Mouse (Mus musculus) retina, embryonic 14.5 days (tissue): ENCODE measurements around the gene Ctso.

Source experiments
- DNase-seq: peaks from one replicate; pipeline ENCODE4 v3.0.0-alpha.2; 2015; ENCODE audit warnings: low spot score

Gene Ctso

GRCm38 (mm10) chr3:81951785-81952184 is 19.4 kb downstream of the Ctso start:
- no peak for DNase-seq

DNA sequence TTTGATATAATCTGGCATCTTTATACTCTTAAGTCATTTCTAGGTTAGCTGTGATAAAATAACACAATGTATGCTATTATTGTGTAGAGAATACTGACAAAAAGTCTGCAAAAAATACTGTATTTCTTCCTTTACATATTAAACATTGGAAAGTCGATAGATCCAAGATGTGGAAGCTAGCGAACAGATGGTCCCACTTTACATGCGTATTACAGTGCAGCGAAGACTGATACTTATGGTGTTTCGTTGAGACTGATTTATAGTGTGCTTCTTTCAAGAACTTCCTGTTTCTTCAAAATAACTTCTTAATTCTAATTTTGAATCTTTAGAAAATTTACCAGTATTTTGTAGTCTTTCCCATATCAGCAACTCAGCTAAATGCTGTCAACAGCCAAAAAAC is 25.1 kb downstream of the Ctso start:
- no peak for DNase-seq

DNA sequence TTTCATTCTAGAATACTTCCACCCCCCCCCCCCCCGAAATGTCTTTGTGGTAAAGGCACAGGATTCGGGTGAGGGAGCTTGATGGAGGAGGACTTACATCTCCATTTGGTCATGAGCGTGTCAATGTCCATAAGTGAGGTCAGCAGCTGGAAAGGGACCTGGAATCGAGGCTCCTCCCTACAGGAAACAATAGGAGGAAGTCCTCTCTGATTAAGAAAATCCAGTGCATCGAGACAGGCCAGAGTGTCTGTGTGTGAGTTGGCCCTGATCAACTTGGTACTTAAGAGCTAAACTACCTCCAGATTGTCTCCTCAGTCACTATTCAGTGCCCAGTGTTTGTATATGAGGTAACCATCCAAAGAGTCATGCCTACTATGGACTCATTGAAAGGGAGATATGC is 28.9 kb downstream of the Ctso start:
- no peak for DNase-seq

DNA sequence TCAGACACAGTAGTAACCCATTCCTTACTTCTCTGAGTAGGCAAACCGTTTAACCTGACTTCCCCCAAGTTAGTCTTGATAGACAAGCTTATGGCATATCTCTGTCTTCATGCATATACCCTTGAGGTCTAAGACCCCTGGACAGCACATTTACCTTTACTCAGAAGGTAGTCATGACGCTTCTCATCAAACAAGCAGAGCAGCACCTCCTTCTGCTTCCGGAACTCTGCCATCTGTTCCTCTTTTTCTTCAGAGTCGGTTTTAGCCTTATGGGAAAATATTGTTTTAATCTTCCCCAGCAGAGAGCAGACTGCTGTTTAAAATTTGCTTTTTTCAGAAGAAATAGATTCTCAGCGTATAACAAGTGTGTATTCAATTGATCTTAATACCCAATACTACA is 31.4 kb downstream of the Ctso start:
- no peak for DNase-seq

GRCm38 (mm10) chr3:81964596-81964995 is 32.2 kb downstream of the Ctso start:
- no peak for DNase-seq

DNA sequence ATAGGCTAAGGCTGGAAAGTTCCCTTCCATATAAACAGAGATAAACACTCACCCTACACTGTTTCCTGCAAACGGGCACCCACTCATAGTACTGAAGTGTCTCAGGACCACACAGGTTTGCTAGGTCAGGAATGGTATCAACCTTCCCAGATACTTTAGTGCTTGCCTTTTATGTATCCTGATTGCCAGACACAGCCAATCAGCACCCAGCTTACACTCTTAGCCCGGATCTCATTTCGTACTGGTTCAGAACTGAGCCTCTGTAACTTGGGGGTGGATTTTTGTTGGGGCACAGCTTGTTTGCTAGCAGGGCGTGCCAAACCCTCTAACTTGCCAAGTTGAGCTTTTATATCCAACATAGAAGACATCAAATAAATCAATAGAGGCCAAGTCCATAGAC is 43.2 kb downstream of the Ctso start:
- no peak for DNase-seq

- DNase-seq: no peak
Observed at GRCm38 (mm10) chr3:81976102-81976501, 43.7 kb downstream of the Ctso start, which contains the start of gene Tdo2. Gene Tdo2, minus strand, starts transcription at chr3:81976202.

DNA sequence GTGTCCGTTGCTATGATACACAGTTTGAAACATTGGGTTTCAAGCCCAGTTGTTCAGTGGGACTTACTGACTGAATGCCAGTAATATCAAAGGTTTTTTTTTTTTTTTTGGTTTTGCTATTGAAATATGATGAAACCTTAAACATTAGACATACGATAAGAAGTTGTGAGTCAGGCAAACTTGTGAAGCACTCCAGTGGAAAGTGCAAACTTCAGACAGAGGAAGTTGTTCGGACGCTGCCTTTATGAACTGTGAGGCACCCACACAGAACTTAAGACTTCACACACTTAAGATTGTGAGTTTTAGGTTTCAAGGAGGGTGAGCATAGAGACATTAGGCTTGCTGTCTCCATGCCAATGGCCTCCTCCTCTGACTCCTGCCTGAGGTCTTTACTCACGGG is 49.2 kb downstream of the Ctso start:
- no peak for DNase-seq

GRCm38 (mm10) chr3:81981990-81982389 is 49.6 kb downstream of the Ctso start, which contains the start of gene Asic5:
Gene Asic5, plus strand, starts transcription at chr3:81982290.
- DNase-seq: no peak

- no peak for DNase-seq
Observed at GRCm38 (mm10) chr3:81983120-81983895, 50.9 kb downstream of the Ctso start.

GRCm38 (mm10) chr3:81985100-81985499 is 52.7 kb downstream of the Ctso start:
- DNase-seq: no peak

GRCm38 (mm10) chr3:81986103-81986502 is 53.7 kb downstream of the Ctso start:
- no peak for DNase-seq

- no peak for DNase-seq
Observed at GRCm38 (mm10) chr3:81987628-81988027, 55.2 kb downstream of the Ctso start.

DNA sequence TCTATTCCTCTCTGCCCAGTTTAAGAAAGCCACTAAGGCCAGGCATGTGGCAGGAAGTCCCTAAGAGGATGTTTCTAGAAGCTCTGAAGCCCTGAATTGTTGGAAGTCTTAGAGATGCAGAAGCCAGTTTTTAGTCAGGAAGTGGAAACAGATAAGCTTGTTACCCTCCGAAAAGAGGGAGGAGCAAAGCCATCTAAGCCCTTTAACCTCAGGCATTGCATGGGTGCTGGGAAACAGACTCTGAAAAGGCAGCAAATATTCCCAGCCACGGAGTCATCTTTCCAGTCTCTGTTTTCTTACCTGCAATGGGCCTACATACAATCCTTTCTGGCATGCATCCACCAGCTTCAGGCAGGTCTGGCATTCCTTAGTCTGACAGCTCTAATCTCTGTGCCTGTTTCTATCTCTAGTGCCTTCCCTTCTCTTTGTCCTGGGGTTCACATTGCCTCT is 57.3 kb downstream of the Ctso start:
- DNase-seq: no peak

DNA sequence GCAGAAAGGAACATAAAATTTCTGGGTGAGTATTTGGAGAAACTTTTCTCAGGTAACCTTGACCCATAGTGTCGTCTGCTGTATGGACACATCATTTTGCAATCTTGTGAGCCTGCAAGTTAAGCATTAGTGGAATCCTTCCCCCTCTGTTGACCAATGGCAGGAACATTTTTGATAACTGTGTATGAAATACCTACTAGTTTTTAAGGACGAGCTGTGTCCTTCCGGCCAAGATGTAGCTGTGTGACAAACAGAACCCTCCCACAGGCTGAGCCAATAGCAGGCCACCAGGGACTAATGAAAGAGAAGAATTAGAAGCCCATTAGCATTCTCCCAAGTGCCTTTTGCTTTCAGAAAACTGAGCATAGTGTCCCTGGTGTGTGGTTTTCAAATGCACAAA is 58.1 kb downstream of the Ctso start:
- DNase-seq: no peak

DNA sequence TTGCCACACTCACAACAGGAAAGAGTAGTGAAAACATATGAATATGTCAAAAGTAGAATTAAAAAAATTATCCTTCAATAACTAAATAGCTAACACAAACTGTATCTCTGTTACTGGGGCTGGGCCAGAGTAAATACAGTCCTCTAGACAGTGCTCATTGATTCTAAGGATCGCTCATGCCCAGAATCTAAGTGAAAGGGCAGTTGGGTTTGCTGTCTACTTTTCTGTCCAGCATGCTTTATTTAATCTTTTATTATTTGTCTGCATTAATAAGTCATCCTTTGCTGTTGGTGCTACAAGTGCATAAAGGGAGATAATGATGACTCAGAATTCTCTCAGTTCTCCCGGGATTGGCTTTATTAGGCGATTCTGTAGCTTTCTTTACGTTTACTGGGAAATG is 63.0 kb downstream of the Ctso start:
- DNase-seq: no peak

DNA sequence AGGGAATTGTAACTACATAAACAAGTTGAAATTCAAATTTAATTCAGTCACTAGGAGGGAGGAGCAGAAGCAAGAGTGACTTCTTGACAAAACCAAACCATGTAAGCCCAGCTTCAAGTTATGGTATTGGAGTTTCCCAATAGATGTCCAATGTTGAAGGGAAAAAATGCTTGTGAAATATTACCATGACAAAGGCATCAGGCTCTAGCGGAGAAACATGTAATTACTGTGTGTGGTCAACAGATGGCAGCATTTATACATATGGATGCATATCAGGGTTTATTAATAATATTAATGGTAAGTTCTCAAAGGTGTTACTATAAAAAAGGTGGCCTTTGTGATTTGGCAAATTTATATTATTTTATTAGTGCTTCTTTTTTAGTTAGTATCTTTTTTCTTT is 63.6 kb downstream of the Ctso start:
- peak; percentile 84 for DNase-seq
